Mouse (Mus musculus): ENCODE results near the gene Gjc2.

The Gjc2 gene

GRCm38 (mm10) chr11:59162443-59163254 lies 20.4 kb downstream of the Gjc2 start:
- in situ Hi-C loops (cut with MboI, MseI) = no loop called here

- in situ Hi-C loops (cut with MboI, MseI) = no loop called here
Measured at GRCm38 (mm10) chr11:59161398-59161797, 21.6 kb downstream of the Gjc2 start.

- in situ Hi-C loops (cut with MboI, MseI) = no loop called here
Measured at GRCm38 (mm10) chr11:59159558-59159957, 23.5 kb downstream of the Gjc2 start.

- in situ Hi-C loops (cut with MboI, MseI) = no loop called here
Measured at GRCm38 (mm10) chr11:59159099-59159498, 23.9 kb downstream of the Gjc2 start.

GRCm38 (mm10) chr11:59155900-59156299 lies 27.1 kb downstream of the Gjc2 start:
- in situ Hi-C loops (cut with MboI, MseI) = no loop called here

GRCm38 (mm10) chr11:59154220-59154619 lies 28.8 kb downstream of the Gjc2 start:
- in situ Hi-C loops (cut with MboI, MseI) = no loop called here

- in situ Hi-C loops (cut with MboI, MseI) = no loop called here
Measured at GRCm38 (mm10) chr11:59151729-59152128, 31.3 kb downstream of the Gjc2 start.

- in situ Hi-C loops (cut with MboI, MseI) = no loop called here
Measured at GRCm38 (mm10) chr11:59149302-59149701, 33.7 kb downstream of the Gjc2 start.

GRCm38 (mm10) chr11:59142962-59143361 lies 40.1 kb downstream of the Gjc2 start:
- in situ Hi-C loops (cut with MboI, MseI) = no loop called here

- in situ Hi-C loops (cut with MboI, MseI) = no loop called here
Measured at GRCm38 (mm10) chr11:59141772-59142370, 41.1 kb downstream of the Gjc2 start.

- in situ Hi-C loops (cut with MboI, MseI) = no loop called here
Measured at GRCm38 (mm10) chr11:59138537-59139486, 44.2 kb downstream of the Gjc2 start.

GRCm38 (mm10) chr11:59136994-59137706 lies 45.9 kb downstream of the Gjc2 start:
- in situ Hi-C loops (cut with MboI, MseI) = no loop called here

GRCm38 (mm10) chr11:59135904-59136452 lies 47.0 kb downstream of the Gjc2 start, which contains the start of gene Obscn:
Obscn (minus strand) TSS chr11:59136402.
- in situ Hi-C loops (cut with MboI, MseI) = no loop called here

- in situ Hi-C loops (cut with MboI, MseI) = no loop called here
Measured at GRCm38 (mm10) chr11:59135051-59135820, 47.8 kb downstream of the Gjc2 start.

- in situ Hi-C loops (cut with MboI, MseI) = no loop called here
Measured at GRCm38 (mm10) chr11:59134373-59134997, 48.5 kb downstream of the Gjc2 start.

- in situ Hi-C loops (cut with MboI, MseI) = no loop called here
Measured at GRCm38 (mm10) chr11:59132065-59132464, 50.9 kb downstream of the Gjc2 start.

- in situ Hi-C loops (cut with MboI, MseI) = no loop called here
Measured at GRCm38 (mm10) chr11:59131348-59131919, 51.6 kb downstream of the Gjc2 start.

GRCm38 (mm10) chr11:59130782-59131181 lies 52.2 kb downstream of the Gjc2 start:
- in situ Hi-C loops (cut with MboI, MseI) = no loop called here

Data from T-helper 1 cell (primary cell).